Mouse (Mus musculus) brown adipose tissue, adult 24 weeks (tissue): ENCODE measurements around the gene Hspd1. TPM values are rescaled to one million over a fixed set of nuclear protein-coding genes. Genes with fewer than 3 reads are reported as not detected.
"Not testable (repeated sequence)": the region's sequence is repeated elsewhere in the genome, so short reads cannot be mapped to it uniquely, and the experiment has no call there.

Experiments used
- H3K27ac ChIP-seq: fragments of 200-500 bp; replicated peaks from 2 replicates; pipeline ENCODE4 v1.5.1; 2012; ENCODE audit warnings: low read depth, mild to moderate bottlenecking, low read length
- H3K4me1 ChIP-seq: fragments of 200-500 bp; 2 replicates; pipeline ENCODE4 v1.6.1; 2012; ENCODE audit warnings: low read length, mixed read lengths; ENCODE audit not compliant: control insufficient read depth, insufficient read depth, insufficient read length
- H3K4me3 ChIP-seq: fragments of 200-500 bp; 2 replicates; pipeline ENCODE4 v1.5.1; 2012; ENCODE audit warnings: low read depth, mild to moderate bottlenecking, low read length, moderate library complexity; ENCODE audit not compliant: insufficient read depth
- polyA plus RNA-seq: library from polyadenylated mRNA; stranded (reverse); fragments of >200 nt; gene quantifications from 2 replicates; pipeline ENCODE4 v1.2.4, GENCODE M21; 2012; ENCODE audit not compliant: missing spikeins, insufficient read depth, insufficient read length

Hspd1 gene
- 567 and 689 TPM in 2 replicates for polyA plus RNA-seq

- H3K4me3 ChIP-seq, result peak within 1 kb of the TSS; percentile 94
- peaks cover 3% of the 10 kb centered on the region; the same call in 1 of the 2 replicates for H3K4me1 ChIP-seq
- peak within 1 kb of the TSS; percentile 96 for H3K27ac ChIP-seq
Observed at GRCm38 (mm10) chr1:55087932-55088610, at the start of gene Hspd1, which contains the start of gene Hspe1. TSS of gene Hspd1 (minus strand) at chr1:55088243. TSS of gene Hspe1 (plus strand) at chr1:55088132.

- H3K27ac ChIP-seq, result no peak overlapping the region
Observed at GRCm38 (mm10) chr1:55135846-55136245, 47.8 kb upstream of the Hspd1 start.

GRCm38 (mm10) chr1:55134301-55134700, 46.3 kb upstream of the Hspd1 start:
- Histone ChIP-seq H3K4me3 (no peak overlapping the region), H3K27ac (no peak overlapping the region), H3K4me1 (peaks cover 3% of the 10 kb centered on the region; the same call in 1 of the 2 replicates)

More at GRCm38 (mm10) chr1:55135846-55136245, 47.8 kb upstream of the Hspd1 start:
- Histone ChIP-seq H3K4me1 (peaks cover 3% of the 10 kb centered on the region; the same call in 1 of the 2 replicates), H3K4me3 (no peak overlapping the region)

- no peak overlapping the region for H3K27ac ChIP-seq
- peaks cover 3% of the 10 kb centered on the region; the same call in 1 of the 2 replicates for H3K4me1 ChIP-seq
- H3K4me3 ChIP-seq, result no peak overlapping the region
Observed at GRCm38 (mm10) chr1:55133173-55133572, 45.1 kb upstream of the Hspd1 start.

GRCm38 (mm10) chr1:55132308-55132707, 44.3 kb upstream of the Hspd1 start:
- peaks cover 3% of the 10 kb centered on the region; the same call in 1 of the 2 replicates for H3K4me1 ChIP-seq
- H3K27ac ChIP-seq, result no peak overlapping the region
- peak overlapping the region; percentile 37 for H3K4me3 ChIP-seq

GRCm38 (mm10) chr1:55131424-55132014, 43.5 kb upstream of the Hspd1 start:
- Histone ChIP-seq H3K4me1 (peaks cover 3% of the 10 kb centered on the region; the same call in 1 of the 2 replicates), H3K27ac (peak overlapping the region; percentile 95)

GRCm38 (mm10) chr1:55130943-55131401, 42.9 kb upstream of the Hspd1 start, which contains the start of gene Mob4:
TSS of gene Mob4 (plus strand) at chr1:55131231.
- peaks cover 3% of the 10 kb centered on the region; the same call in 1 of the 2 replicates for H3K4me1 ChIP-seq
- H3K27ac ChIP-seq, result peak within 1 kb of the TSS; percentile 95
- H3K4me3 ChIP-seq, result peak within 1 kb of the TSS; percentile 96

More at GRCm38 (mm10) chr1:55131424-55132014, 43.5 kb upstream of the Hspd1 start:
- peak overlapping the region; percentile 96 for H3K4me3 ChIP-seq

- peaks cover 3% of the 10 kb centered on the region; the same call in 1 of the 2 replicates for H3K4me1 ChIP-seq
- H3K27ac ChIP-seq, result peak overlapping the region; percentile 84
- H3K4me3 ChIP-seq, result peak overlapping the region; percentile 59
Observed at GRCm38 (mm10) chr1:55130190-55130916, 42.3 kb upstream of the Hspd1 start.

- Histone ChIP-seq H3K27ac (no peak overlapping the region), H3K4me3 (no peak overlapping the region), H3K4me1 (peaks cover 3% of the 10 kb centered on the region; the same call in 1 of the 2 replicates)
Observed at GRCm38 (mm10) chr1:55129716-55130115, 41.7 kb upstream of the Hspd1 start.

- H3K4me1 ChIP-seq, H3K27ac ChIP-seq, H3K4me3 ChIP-seq: not testable (repeated sequence)
Observed at GRCm38 (mm10) chr1:55124136-55124535, 36.1 kb upstream of the Hspd1 start.

- Histone ChIP-seq H3K27ac (no peak overlapping the region), H3K4me3 (no peak overlapping the region), H3K4me1 (no peaks in the 10 kb centered on the region)
Observed at GRCm38 (mm10) chr1:55123561-55123960, 35.5 kb upstream of the Hspd1 start.

- Histone ChIP-seq H3K27ac (no peak overlapping the region), H3K4me1 (no peaks in the 10 kb centered on the region), H3K4me3 (no peak overlapping the region)
Observed at GRCm38 (mm10) chr1:55123046-55123445, 35.0 kb upstream of the Hspd1 start.

- no peak overlapping the region for H3K4me3 ChIP-seq
- H3K27ac ChIP-seq, result no peak overlapping the region; the same call in 1 of the 2 replicates
- peaks cover 3% of the 10 kb centered on the region; the same call in 1 of the 2 replicates for H3K4me1 ChIP-seq
Observed at GRCm38 (mm10) chr1:55109066-55109766, 21.2 kb upstream of the Hspd1 start.

GRCm38 (mm10) chr1:55108473-55108872, 20.4 kb upstream of the Hspd1 start:
- Histone ChIP-seq H3K4me3 (no peak overlapping the region), H3K4me1 (peaks cover 3% of the 10 kb centered on the region; the same call in 1 of the 2 replicates), H3K27ac (peak overlapping the region; percentile 81)
